Mouse (Mus musculus): ENCODE data around the gene Tbc1d8.
A peak's percentile ranks its signal among the peaks of the same experiment; 100 is the strongest.

- TF ChIP-seq SMC3 (IDR thresholded peaks at IDR 0.05; ENCODE audit: low read depth, low read length) (peak; percentile 87), ZC3H11A (IDR thresholded peaks at IDR 0.05; ENCODE audit: low read depth, low read length) (peak; percentile 90), CTCF (IDR thresholded peaks at IDR 0.05 in 2 of 3, conservative IDR thresholded peaks at IDR 0.05 in 1 of 3; ENCODE audit: control insufficient read depth in 1 of 3, insufficient read depth in 1 of 3, low read depth in 2 of 3, low read length in 3 of 3, poor library complexity in 1 of 3, severe bottlenecking in 1 of 3) (peak; percentile 50 to 79 (median 70)), CHD1 (IDR thresholded peaks at IDR 0.05; ENCODE audit: low read depth, low read length) (no peak), POLR2A (IDR thresholded peaks at IDR 0.05; ENCODE audit: control insufficient read depth in 1 of 2, insufficient read depth in 1 of 2, low read depth in 1 of 2, low read length in 2 of 2, poor library complexity in 1 of 2) (no peak), TAL1 (IDR thresholded peaks at IDR 0.05; ENCODE audit: low read length) (no peak)
Measured at GRCm38 (mm10) chr1:39504261-39504660, 25.7 kb upstream of the Tbc1d8 start.
